Mouse (Mus musculus): ENCODE data around the gene Kidins220.

Kidins220 gene

DNA sequence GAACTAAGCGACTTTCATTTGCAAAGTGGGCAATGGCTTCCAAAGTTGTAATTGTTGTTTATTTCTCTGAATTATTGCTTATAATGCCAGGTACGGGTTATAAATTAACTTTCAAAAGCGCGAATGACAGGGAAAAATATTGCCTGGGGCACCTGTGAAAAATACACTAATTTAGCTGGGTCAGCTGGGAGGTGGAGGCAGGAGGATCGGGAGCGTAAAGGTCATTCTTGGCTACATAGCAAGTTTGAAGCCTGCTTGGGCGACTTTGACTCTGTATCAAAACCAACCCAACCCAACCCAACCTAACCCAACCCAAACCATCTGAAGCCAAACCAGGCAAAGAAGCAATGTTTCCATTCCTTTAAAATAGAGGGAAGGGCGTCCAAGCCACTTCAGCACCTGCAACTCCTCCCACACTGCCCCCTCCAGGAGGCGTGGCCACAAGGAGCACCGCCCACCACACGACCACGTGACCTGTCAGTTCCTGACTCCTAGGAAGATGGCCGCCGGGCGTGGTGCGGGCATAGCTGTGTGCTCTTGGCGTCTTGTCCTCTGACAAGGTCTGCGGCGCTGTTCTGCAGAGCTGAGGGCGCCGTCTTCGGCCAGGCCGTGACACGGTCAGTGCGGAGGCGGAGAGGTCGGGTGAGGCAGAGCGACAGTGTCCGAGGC is at the start of gene Kidins220:
Gene Kidins220, plus strand, starts transcription at position 480 of the 669 bp plus-strand sequence.
- DNase-seq (ENCODE audit: low read depth): peak; percentile 89

DNA sequence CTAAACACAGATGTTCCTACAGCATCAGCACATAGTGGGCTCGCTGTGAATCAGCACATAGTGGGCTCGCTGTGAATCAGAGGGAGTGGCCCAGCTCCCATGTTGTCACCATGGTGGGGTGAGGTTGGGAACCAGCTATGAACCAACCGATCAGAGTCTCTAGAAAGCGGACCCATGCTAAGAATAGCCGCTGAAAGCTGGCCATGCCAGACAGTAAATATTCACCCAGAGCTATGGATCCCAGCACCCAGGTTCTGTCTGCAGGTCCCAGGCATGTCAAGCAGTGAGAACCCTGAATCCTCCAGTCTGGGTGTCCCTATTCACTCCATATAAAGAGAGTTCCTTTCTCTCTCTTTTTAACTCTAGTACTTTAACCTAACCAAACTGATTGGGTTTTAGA is 49.4 kb upstream of the Kidins220 start:
- no peak for DNase-seq (ENCODE audit: low read depth)

DNA sequence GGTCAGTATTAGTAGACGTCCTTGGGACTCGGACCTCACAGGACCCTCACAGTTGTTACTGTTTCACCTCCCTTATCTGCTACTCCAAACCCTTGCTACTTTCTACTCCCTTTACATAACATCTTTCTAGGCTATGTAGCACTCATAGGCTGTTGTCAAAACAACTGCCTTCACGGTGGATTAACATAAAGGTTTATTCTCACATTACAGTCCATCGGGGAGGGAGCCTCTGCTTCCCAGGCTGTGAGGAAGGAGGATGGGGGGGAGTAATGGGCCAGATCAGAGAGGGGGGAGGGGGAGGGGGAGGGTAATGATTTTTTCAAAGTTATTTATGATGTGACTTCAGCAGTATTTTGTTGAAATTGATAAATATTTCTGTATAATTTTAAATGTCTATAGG is 49.0 kb upstream of the Kidins220 start:
- DNase-seq (ENCODE audit: low read depth): no peak

DNA sequence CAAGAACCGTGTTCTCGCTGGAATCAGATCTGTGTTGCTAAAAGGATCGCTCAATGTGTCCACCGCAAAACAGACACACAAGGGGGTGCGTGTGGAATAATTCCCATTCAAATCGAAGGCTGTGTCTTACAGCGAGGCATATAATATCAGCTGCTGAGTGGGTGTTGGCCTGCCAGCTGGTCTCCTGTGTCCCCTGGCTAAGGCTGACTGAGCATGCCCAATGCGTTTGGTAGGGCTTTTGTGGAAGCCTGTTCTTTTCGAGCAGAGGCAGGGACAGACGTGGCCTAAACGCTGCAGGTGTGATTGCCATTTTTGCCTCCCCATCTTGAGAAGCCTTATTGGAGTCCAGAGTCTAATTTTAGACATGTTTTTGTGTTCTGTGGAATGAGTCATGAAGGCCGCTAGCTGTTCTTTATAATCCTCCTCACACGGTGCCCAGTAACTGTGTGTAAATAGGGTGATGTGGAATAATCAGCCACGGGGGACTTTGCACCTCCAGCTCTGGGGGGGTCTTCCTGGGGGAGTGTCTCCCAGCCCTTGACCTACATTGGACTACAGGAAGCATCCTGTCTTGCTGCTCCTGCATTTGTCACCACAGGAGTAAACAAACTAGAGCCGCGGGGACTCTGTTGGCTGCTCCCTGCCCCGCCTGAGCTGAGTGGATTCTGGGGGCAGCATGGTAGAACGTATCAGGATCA is 46.5 kb upstream of the Kidins220 start:
- no peak for DNase-seq (ENCODE audit: low read depth)

DNA sequence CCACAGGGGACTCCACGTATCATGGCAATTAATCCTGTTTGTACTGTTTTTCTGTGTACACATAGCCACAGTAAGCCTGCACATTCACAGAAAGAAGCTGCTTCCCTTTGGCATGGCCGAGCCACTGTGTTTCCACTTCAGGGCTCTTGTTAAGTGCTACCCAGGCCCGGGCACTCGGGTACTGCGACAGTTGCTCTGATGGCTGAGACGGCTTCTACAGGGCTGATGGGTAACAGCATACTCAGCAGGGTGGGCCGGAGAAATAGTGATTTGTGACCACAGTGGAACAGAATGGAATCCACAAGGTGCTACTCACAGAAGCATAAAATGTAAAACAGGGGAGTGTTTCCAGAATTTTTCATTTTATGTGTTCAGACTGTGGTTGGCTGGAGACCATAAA is 45.7 kb upstream of the Kidins220 start:
- DNase-seq (ENCODE audit: low read depth): no peak

DNA sequence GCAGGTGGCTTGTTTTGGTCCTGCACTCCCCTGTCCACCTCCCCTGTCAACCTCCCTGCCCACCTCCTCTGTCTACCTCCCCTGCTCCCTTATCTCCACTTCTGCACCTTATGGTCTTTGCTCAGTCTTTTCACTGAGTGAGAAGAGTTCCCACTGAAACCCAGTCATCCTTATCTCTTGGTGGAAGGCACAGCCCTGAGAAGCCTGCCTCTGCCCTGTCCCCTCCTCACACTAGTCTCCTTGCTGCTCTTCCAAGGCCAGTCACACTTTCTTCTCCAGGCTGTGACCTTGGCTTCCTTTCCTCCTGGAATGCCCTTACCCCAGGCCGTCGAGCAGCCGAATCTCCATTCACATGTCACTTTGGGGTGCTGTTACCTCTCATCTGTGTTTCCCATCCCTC is 44.0 kb upstream of the Kidins220 start:
- no peak for DNase-seq (ENCODE audit: low read depth)

DNA sequence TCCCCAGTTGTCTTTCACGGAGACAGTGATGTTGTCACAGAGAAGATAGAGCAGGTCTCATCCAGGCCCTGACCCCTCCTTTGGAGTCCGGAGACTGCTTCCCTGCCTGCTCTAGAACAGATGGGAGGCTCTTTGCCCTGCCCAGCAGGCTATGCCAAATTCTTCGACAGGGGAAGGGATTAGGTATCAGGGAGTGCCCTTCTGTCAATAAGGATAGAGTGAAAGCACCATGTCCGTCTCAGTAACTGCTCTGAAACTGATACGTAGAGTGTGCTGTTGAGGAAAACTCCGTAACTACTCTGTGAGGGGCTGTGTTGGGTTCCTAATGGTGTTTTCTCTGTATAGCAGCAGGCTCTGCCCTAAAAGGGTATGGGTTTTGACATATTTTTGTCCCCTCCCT is 42.6 kb upstream of the Kidins220 start:
- no peak for DNase-seq (ENCODE audit: low read depth)

DNA sequence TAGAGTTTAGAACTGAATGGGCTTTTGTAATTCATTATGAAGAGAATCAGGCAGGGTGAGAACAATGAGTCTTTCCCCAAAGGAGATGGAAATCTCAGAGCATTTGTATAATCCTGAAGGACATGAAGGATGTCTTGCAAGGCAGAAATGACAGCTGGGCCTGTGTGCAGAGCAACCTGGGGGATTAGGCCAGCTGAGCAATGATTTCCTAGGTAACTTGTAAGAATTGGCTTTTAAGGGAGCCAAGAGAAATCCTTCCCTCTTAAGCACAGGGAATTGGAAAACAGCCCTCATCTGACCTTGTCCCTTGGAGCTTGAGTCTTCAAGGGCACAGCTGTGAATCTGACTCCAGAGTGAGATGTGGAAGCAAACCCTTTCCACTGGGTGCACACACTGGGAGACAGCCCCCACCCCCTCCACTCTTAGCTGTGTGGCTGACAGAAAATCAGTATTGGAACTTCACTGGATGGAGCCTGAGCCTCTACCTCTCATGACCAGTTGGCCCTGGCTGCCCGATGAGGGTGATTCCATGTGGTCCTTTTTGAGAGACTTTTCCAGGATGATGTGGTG is 41.4 kb upstream of the Kidins220 start:
- no peak for DNase-seq (ENCODE audit: low read depth)

DNA sequence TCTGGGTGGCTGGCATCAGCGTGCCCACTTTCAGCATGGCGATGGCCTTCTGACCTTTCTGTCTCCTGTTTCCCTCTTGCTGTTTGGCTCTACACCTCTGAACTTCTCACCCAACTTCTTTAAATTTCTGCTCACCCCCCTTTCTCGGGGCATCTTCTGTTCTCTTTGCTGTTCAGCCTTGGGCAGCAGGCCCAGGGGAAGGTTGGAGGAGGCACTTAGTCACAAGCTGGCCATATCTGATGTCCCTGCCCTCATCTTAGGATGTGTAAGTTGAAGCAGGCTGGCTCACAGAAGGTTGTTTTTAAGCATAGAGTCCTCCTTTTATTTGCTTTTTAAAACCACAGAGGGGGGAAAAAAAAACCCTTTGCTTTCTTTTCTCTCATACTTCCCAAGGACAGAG is 40.7 kb upstream of the Kidins220 start:
- no peak for DNase-seq (ENCODE audit: low read depth)

DNA sequence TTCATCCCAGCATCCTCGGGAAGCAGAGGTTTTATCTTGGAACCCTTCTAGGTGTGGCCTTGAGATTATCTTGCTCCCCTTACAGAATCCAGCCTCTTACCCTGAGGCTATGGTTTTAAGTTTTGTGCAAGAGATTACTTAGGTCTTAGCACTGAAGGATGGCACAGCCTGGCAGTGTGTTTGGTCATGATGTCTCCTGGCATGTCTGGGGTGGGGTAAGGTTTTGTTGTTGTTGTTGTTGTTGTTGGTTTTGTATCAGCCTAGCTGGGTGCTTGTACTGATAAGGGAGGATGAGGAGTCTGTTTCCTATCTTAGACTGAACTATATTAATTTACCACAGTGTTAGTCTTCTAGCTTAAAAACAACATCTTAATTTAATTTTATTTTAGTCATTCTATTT is 38.4 kb upstream of the Kidins220 start:
- no peak for DNase-seq (ENCODE audit: low read depth)

DNA sequence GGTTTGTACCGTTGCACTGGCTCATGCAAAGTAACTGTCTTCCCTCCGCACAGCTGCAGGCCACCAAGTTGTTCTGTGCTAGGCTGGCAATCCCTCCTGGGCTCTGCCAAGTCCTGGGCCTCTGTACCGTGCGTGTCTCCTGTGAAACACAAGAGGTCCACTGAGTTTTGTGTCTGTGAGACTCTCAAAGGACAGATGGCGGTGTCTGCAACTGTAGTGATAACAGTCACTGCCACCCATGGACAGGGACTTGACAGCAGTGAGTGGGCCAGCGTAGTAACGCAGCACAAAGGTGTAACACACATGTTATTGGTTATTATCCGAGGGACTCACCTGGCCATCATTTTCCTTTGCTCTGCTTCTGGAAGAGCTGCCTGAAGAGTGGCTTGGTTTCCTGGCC is 35.4 kb upstream of the Kidins220 start:
- DNase-seq (ENCODE audit: low read depth): no peak

DNA sequence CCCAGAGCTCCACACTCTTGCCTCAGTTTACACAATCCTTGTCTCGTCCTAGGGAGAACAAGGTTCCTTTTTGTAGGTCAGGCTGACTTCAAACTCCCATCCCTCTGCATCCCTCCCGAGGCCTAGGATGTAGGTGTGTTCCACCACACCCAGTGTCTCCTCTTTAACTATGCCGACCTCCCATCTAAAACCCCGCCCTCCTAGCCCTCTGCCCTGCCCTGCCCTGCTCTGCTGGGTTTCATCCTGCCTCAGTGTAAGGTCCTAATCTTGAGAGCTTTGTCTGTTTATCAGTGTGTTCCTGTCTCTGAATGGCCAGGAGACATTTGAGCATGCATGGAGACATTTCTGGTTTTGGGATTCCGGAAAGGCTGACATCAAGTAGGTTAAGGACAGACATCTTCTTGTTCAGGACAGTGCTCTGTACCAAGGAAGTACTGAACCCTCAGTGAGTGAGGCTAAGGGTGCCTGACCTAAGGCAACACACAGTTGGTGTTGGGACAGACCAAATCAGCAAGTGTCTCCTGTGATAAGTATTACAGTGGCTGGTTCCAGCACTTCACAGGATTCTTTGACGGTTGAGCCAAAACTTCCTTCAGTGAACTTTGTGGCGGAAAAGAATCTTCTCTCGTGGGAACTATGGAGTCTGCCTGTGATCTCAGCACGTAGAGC is 32.0 kb upstream of the Kidins220 start:
- no peak for DNase-seq (ENCODE audit: low read depth)

DNA sequence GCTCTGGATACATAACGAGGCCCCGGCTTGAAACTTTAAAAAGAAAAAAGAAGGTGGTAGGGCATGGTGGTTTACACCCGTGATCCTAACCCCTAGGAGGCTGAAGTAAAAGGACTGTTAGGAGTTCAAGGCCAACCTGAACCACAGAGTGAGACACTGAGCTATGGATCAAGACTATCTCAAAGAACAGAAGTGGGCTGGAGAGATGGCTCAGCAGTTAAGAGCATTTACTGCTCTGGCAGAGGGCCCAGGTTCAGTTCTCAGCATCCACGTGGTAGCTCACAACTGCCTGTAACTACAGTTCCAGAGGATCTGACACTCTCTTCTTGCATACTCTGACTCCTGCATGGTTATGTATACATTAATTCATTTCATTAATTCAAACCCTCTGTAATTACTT is 31.3 kb upstream of the Kidins220 start:
- no peak for DNase-seq (ENCODE audit: low read depth)

DNA sequence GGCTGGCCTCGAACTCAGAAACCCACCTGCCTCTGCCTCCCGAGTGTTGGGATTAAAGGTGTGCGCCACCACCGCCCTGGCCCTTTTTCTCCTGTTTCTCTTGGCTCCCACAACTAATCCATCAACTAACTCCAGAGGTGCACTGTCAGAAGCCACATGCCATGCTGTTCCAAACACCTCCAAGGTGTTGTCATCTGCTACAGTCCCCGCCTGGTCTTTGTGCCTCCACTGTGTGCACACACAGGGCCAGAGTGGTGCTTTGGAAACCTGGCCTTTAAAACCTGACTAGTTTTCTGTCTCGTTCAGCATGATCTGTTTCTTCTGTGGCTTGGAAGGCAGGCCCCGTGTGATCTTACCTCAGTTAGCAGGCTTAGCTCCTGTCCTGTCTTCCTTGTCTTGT is 30.1 kb upstream of the Kidins220 start:
- DNase-seq (ENCODE audit: low read depth): no peak

DNA sequence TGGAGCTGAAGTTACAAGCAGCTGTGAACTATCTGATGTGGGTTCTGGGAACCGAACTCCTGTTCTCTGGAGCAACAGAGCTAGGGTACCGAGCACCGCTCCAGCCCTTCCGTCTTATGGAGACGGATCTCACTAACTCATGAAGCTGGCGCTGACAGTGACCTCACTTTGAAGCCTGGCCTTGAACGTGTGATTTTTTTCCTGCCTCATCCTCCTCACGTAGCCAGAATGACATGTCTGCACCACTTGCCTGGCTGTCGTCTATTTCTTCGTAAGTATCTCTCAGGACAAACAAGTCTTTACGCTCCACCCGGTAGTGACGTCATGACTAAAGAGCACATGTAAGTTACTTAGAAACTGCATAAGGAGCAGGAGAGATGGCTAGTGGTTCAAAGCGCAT is 27.7 kb upstream of the Kidins220 start:
- no peak for DNase-seq (ENCODE audit: low read depth)

DNA sequence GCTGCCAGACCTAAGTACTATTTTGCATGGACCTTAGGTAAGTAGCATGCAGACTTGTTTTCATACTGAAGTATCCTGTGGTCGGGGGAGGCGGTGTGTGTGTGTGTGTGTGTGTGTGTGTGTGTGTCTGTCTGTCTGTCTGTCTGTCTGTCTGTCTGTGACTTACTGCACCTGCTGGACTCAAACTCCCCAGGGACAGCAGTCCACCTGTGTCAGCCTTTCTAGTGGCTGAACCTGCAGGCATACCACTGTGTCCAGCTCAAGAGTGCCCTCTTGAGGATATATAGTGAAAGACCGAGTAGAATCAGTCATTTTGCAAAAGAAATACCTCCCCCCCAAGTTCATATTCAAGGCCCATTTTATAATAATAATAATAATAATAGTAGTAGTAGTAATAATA is 26.4 kb upstream of the Kidins220 start:
- DNase-seq (ENCODE audit: low read depth): peak; percentile 52

DNA sequence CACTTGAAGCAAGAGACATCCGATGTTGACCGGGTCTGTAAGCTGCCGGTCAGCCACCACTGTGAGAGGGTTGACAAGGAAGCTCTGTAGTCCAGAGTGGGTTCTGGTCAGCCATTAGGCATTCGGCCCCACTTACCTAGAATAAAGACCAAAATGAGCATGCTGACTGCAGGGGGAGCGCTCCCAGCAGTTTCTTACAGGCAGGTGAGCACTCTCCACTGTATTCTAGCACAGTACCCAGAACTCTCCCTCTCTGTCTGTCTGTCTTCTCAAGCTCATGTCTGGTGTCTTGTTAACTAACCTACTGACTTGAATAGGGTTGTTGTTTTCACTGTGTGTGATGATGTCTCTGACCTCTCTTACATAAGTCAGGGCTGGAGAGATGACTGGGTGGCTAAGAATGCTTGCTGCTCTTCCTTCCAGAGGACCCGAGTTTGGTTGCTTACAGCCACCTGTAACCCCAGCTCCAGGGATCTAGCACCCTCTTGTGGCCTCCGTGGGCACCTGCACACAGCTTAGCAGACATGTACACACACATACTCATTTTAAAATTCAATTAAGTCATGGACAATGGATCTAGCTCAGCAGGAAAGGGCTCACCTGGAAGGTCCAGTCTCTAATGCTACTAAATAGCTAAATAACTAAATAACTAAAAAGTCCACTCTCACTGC is 24.2 kb upstream of the Kidins220 start:
- peak; percentile 24 for DNase-seq (ENCODE audit: low read depth)

DNA sequence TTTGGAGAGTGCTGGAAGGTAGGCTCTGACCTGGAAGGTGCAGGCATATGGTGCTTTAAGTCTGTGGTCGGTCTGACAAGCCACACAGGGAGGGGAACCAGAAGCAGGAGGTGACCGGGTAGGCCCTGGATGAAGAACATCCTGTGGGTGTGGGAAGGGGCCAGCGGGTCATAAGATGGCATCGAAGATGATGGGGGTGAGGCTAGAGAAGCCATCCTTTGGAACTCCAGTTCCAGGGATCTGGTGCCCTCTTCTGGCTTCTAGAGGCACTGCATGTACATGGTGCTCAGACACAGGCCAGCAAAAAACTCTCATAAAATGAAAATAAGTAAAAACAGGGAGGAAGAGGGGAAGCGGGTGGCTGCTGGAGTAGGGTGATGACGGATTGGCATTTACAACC is 22.6 kb upstream of the Kidins220 start:
- DNase-seq (ENCODE audit: low read depth): peak; percentile 59

DNA sequence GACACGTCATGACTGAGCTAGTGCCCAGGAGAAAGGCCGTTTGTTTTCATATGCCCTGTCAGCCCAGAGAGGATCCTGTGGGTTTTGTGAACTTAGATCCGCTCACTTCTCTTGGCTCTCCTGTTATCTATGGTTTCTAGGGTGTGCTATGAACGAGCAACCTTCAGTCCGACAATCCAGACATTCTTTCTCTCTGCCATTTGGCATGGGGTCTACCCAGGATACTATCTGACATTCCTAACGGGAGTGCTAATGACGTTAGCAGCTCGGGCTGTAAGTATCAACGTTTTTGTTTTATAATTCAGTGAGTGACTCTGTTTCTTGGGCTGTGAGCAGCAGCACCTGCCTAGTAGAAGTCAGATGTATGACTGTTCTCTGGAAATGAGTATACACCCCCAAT is 19.6 kb upstream of the Kidins220 start:
- DNase-seq (ENCODE audit: low read depth): no peak

DNA sequence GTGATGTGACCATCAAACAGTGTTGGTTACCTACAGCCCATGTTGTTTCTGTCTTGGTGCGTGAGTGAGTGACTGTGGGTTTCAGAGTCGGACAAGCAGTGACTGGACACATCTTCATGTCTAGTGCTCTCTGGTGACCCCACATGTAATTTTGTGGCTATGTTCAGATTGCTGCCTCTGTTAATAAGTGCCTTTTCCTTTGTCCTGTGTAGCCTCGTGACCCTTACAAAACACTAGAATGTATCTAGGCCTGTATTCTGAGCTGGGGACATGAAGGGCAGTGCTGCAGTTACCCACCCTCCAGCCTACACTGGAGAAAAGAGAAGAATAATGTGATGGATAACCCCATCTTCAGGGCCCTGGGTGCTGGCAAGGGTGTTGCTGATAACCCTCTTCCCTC is 16.2 kb upstream of the Kidins220 start:
- no peak for DNase-seq (ENCODE audit: low read depth)

DNA sequence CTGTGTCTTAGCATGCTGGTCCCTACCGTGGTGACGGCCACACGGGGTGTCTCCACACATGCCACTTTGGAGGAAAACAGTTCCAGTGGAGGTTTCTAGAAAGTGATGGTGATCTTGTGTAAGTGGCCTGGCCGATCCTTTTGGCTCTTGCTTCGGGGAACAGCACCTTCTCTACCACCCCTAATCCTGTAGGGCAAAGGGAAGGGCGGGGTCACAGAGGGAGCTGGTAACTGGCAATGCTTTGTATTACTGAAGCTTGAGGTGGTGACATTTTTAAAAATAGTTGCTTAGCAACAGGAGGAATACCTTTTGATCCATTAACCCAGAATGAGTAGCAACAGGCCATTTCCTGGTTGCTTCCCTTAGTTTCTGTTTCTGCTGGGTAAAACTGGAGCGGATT is 12.9 kb upstream of the Kidins220 start:
- no peak for DNase-seq (ENCODE audit: low read depth)

DNA sequence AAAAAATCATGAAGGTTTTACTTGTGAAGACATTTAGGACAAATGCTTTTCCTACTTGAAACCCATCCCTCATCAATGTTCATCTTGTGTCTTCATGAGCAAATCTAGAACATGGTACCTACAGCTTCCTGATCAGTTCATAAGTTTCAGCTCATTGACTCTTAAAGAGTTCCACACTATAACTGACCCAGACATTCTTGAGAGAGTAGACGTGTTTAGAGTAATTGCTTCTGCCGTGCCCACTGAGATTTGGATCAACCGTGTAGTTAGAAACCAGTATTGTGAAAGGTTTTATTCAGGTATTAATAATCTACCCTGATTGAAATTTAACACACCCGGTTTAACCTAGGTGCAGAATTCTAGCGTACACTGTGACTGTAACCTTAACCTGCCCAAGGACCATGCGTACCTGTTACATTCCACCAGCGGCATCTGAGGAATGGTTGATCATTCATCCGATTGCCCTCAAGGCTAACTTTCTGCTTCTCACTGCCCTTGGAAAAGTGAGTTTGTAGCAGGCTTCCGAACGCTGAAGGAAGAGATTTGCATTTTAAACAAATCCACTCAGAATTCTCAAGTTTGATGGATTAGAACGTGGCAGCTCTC is 12.3 kb upstream of the Kidins220 start:
- no peak for DNase-seq (ENCODE audit: low read depth)

Data from c-Kit-positive CD71-negative TER-119-negative erythroid progenitor cells, embryonic 14.5 days (primary cell).